Mouse (Mus musculus) c-Kit-positive CD71-positive TER-119-positive erythroid progenitor cells, embryonic 14.5 days (primary cell): ENCODE results near the gene Dcaf17.

Experiments used
- DNase-seq: peaks from one replicate; pipeline ENCODE4 v3.0.0-alpha.2; 2013; ENCODE audit warnings: low spot score

Gene Dcaf17

DNA sequence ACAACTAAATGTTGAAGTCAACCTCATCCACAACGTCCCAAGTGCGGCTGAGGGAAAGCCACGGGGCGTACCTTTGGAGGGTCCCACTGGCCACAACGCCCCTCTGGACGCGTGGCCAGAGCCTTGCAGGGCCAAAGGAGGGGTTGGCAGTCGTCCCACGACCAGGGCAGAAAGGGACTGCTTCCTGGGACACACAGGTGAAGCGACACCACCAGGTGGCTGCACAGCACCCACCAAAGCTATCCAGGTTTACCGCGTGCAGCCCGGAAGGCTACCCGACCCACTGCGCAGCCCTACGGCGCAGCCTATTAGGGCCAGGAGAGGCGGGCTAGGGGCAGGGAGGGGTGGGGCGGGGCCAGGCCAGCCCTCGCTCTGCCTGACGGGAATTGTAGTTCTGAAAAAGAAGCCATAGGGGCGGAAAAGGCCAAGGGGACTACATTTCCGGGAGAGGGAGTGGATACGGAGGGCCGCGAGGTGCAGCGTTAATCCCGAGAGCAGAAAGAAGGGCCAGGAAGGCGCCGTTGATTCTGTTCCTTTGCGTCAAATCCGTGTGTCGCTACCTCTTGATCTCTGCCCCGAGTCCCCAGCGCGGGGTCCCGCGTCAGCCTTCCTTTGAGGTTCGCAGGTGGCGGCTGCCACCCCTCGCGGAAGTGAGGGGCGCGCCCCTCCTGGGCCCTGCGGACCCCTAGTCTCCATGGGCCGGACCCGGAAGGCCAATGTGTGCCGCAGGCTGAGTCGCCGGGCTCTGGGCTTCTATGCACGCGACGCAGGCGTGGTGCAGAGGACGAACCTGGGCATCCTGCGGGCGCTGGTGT, at the start of gene Dcaf17, which contains the start of gene Mettl8:
Gene Dcaf17, plus strand, starts transcription at position 29 of the 815 bp plus-strand sequence.
Gene Mettl8, minus strand, starts transcription at position 284 of the 815 bp plus-strand sequence.
- DNase-seq: peak; percentile 98

DNA sequence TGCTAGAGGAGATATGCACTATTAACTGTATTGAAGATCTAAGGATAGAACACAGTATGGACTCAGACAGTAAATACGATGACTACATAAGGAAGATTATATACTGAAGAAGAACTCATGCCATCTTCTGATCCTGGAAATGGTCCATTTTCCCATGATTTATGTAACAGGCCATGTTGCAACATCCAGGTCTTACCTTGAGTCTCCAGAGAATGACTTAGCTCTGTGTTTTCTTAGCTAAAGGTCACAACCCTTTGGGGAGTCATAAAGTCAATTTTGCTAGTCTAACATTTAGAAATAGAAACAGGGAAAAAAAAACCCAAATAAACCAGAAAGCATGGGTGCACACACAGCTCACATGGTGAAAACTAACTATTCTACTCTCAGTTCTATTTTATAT, 43.3 kb upstream of the Dcaf17 start:
- no peak for DNase-seq

DNA sequence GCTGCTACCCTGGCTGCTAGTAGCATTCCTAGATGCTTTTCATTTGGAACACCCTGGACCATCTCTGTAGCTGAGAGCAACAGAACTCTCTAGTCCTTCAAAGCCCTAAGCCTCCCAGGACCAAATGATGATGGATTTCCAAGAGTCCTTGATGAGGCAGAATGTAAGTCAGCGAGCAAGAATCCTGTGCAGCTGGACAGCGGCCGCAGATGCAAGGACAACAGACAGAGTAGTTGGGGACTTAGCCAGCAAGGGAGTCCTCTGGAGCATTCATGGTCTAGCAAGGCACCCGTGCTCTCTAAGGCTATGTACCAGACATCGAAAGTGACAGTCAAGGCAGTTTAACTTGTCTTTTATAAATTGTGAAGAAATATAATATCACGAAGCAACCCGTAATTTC, 41.6 kb upstream of the Dcaf17 start:
- DNase-seq: no peak

DNA sequence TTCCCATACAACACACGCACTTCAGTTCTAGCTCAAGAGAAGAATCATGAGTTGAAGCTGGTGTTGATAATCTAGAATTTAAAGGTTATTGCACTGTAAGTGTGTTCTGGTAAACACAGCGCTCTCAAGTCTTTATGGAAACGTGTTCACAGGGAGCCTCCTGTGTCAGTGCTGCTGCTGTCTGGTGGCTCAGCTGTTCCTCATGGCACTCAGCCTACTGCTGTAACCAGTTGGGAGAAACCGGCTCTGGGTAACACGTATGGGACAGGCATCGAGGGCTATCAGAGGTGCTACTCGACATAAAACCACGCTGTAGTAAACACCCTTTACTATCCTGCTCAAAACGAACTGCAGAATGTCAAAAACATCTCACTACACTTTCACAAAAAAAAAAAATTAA, 35.9 kb upstream of the Dcaf17 start:
- no peak for DNase-seq

DNA sequence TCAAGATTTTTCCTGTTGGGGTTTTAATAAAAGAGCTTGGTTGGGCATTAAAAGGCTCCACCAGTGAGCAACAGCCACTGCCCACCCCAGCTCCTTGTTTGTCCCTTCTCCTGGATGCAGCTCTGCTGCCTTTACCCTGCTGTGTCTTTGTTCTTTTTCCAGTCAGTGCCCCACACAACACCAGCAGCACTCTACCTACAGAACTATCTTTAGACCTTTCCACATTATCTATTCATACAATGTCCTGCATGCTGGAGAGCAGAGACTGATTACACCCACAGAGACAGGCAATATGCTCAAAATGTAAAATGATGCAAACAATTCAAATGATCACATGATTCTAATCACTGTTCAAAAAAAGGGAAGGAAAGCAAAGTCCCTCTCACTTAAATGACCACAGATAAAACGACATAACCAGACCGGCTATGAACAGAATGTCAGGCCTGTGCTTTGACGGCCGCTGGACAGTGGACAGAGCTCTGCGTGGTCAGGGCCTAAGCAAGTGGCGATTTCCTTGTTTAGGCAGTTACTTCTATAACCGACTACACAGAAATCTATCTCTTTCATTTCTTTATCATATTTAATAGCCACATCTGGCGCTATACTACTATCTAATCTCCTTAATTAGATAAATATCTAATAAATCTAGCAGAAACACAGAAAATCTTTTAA, 35.3 kb upstream of the Dcaf17 start:
- no peak for DNase-seq

DNA sequence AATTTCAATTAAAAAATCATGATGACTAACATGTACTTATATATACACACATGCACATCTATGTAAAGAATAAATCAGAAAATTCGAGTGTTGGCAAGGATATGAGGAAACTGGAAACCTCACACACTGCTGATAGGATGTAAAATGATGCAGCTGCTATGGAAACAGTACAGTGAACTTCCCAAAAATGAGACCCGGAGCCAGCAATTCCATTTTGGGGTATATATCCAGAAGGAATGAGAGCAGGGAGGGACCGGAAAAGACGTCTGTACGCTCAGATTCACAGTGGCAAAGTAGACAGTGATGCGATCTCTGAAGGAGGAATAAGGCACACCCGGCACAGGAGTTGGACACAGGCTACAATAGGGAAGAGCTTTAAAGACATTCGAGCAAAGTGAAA, 34.5 kb upstream of the Dcaf17 start:
- DNase-seq: no peak

DNA sequence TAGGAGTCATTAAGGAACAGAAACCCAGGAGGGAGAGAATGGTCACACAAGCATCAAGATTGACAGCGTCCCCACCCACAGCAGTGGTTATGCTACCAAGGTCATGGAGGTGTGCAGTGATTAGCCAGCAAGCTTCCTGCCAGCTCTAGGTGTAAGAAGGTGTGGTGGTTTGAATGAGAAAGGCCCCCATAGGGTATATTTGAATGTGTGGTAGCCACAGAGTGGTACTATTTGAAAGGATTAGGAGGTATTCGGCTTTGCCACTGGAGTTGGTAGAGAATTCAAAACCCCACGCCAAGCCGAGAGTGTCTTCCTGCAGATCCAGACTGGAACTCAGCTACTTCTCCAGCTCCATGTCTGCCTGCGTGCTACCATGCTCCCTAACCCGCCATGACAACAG, 32.1 kb upstream of the Dcaf17 start:
- DNase-seq: no peak

DNA sequence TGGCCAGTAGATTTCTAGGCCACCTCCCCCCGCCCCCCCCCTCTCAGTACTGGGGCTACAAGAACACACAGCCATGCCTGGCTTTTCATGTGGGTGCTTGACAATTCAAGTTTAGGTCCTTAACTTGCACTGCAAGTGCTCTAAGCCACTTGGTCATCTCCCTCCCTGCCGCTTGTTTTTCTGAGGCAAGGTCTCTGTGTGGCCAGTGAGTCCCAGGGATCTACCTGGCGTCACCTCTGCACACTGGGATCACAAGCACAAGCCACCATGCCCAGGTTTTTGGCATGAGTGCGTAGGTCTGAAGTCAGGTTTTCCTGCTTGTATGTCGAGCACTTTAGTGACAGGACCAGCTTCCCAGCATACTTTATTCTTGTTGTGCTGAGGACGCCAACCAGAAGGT, 31.1 kb upstream of the Dcaf17 start:
- no peak for DNase-seq

DNA sequence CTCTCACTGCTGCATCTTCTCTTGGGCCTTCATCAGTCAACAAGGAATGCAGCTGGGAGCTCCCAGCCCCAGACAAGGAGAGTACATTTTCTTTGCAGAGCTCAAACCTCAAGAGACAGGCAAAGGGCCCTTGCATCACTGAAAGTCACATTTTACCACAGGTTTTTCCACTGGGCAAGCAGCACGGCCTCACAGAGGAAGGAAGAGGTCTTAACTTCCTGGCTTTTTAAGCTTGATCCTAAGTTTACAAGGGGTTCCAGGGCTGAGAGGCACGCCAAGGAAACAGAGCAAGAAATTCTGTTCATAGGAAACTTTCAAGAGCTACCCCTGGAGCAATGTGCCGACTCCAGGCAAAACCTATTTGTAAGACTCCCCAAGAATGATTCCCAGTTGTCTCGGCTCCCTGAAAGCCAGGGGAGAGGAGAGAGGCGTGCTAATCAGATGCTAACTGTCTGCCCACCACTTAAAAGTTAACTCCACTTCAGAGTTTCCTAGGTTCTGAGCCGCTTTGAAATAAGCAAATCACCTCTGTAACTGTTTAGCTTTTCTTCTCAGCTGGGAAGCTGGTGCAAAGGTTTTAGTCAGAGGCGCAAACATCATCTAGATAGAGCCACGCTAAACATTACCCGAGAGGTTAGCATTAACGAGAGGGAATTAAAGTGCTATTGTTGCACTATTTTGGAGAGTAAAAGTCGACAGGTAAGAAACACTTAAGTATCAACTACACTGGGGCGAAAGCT, 29.4 kb upstream of the Dcaf17 start:
- no peak for DNase-seq

DNA sequence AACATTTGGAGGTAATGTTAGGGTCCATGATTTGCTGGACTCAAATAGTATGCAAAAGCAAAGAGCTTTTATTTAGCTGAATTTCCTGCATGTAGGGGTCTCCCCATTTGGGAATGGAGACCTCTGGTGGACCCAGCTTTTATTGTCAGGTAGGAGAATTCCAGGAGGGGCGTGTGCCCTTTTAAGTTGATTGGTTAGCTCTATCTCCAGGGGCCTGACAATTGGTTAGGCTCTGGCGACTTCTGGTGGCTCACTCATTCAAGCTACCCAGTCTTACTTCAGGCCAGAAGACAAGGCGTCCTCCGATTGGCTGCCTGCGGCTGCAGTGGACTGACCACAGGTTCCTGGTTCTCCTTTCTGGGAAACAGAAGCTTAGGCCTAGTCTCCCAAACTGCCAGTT, 28.3 kb upstream of the Dcaf17 start:
- no peak for DNase-seq

DNA sequence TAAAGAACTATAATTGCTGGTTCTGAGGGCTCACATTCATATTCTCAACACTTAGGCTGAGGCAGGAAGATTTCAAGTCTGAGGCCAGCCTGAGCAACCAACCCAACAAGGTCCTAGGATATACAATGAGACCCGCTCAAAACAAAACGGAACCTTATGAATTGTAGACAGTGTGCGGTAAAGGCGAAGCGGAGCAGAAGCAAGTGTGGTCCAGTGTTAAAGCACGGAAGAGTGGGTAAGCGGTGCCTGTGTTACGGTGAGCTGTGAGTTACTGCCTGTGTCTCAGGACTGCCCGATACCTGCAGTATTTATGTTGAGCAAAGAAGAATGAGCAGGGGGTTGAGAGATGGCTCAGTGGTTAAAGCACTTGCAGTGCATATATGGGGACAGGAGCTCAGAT, 27.5 kb upstream of the Dcaf17 start:
- DNase-seq: no peak

DNA sequence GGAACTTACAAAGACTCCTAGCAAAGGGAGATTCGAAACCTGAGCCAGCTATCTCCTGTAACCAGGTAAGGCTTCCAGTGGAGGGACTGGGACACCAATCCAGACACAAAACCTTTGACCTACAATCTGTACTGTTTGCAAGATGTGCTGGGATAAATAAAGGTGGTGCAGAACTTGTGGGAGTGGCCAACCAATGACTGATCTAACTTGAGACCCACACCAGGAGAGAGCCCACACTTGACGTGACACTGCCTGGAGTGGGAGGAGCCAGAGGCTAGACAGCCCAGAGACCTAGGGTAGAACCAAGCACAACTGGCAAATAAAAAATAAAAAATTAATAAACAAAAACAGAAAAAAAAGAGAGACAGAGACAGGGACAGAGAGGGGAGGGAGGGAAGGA, 24.5 kb upstream of the Dcaf17 start:
- no peak for DNase-seq

DNA sequence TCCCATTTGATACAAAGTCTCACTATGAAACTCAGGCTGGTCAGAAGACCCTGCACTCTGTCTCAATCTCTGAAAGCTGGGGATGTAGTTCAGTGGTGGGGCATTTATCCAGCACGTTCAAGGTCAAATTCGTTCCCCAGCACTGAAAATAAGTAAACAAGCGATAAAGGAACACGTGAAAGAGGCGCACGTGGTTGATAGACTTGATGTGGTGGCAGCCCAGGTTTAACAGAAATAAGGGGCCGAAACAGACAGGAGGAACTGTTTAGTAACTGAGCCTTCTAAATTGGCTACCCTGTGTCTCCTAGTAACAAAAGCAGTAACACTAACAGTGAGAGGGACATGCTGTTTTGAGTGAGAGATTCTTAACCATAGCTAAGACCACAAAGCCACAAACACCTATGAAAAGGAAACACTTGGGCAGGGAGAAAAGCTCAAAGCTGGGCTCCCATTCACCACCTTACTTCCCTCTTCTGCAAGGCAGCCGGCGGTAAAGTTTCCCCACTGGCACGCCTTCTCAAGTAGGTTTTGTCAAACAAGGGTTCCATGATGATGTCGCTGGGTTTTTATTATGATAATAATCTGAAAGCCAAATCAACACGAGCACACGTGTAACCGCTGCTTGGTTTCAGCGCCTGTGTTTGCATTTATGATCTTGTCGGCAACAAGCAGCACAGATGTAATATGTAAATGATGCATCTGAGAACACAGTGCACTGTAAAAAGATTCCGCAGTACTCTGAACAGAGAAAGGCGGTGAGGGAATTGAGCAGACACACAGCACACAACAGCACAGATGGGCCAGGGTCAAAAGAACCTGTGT, 22.9 kb upstream of the Dcaf17 start:
- no peak for DNase-seq

DNA sequence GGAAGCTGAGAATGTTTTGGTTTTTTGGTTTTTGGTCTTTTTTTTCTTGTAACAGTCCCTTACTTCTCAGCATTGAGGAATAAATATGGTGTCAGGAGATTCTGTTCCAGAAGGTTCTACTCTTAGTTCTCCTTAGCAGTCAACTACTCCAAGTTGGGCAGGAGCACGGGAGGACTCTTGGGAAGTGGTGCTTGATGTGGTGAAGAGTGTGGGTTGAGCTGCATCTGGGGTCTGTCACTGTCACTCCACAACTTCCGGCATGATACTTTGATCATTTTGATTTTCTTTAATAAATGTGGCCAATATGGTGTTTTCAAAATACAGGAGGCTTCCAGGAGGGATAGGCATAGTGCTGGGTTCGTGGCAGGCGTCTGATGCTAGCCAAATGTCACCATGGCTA, 22.1 kb upstream of the Dcaf17 start:
- DNase-seq: no peak

DNA sequence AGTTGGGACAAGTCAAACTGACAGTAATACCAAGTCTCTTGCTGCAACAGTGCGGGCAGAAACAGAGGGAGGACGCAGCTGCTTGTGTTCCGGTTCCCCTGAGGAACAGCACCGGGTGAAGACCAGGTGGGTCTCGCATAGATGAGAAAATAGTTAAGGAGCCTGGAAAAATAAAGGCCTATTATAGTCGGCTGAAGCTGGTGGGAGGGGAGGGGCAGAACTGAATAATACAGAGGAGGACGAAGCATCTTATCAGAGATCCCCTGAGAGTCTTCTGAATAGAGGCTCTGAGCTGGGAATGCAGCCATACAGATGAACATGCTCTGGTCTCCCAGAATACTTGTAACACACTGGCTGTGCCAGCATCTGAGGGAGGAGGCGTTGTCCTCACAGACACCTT, 21.1 kb upstream of the Dcaf17 start:
- DNase-seq: no peak

DNA sequence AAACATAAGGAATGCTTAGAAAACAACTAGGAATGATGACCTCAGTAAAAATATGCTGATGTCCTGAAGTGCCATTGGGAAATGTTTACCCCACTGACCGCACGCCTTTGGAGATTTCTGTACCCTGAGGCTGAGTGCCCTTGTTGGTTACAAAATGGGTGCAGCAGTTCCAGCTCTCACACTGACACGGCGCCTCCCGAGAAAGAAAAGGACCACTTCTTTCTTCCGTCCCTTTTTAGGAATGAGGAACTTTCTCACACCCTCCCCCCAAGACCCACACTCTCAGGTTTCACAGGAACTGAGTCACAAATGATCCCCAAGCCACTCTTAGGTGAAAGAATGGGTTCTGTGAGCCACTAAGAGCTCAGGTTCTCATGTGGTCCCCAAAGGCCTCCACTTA, 17.7 kb upstream of the Dcaf17 start:
- no peak for DNase-seq

DNA sequence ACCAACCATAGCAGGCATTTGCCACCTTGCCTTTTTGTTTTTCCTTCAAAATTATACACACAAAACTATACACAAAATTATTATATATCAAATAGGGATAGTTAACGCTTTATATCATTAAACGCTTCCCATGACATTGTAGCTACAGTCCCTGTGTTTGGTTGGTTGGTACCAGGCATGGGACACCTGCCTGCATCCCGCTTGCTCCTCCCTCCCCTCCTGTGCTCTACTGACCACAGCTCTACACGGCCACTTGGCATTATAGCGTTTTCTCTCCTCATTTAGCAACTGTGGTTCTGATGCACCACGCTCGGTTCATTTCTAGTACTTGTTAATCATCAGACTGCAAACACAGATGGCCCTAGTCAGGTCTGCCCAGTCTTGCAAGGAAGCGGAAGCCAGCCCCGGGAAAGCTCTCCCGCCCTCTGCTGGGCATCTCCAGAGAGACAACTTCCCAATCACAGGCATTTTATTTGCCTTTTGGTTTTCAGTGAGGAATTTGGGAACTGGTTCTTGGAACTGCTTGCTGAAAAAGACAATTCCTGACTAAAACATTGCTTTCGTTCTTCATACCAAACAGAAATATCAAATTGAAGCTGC, 15.5 kb upstream of the Dcaf17 start:
- DNase-seq: peak; percentile 30

DNA sequence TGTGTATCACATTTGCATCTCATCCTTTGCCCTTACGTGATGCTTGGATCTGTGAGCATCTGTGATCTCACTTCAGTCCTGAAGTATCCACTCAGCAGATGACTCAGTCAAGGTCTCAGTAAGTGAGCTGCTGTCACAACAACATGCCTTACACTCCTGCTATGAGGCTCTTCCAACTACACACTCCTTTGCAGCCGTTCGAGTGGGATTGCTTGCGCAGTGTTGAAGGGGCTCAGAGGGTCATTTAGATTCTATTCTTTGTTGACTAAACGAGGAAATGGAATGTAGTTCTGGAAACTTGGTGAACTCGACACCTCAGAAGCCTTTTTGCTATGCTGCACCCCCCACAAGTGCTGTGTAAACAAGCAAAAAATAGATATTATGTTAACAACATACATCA, 9.0 kb upstream of the Dcaf17 start:
- no peak for DNase-seq

DNA sequence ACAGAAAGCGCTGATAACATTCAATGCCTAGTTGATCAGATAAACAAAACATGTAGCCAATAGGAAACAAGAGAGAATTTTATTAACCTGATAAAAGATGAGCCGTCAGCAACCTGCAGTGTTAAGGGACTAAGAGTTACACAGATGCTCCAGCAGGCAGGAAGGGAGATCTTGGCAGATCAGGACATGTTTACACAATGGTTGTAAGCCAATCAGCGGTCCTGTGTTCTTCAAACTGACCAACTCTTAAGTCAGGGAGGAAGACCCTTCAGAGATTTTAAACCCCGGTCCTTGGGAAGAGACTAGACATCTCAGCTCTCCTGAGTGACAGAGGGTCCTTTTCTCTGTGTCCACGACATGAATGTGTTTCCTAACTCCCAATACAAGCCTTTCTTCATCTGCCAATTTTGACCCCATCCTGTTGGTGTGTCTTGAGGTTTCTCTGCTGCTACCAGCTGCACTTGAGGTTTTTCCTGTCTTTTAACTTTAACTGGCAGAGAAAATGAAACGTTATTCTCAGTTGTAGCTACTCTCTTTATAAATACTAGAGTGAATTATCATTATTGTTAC, 8.3 kb upstream of the Dcaf17 start:
- DNase-seq: no peak

DNA sequence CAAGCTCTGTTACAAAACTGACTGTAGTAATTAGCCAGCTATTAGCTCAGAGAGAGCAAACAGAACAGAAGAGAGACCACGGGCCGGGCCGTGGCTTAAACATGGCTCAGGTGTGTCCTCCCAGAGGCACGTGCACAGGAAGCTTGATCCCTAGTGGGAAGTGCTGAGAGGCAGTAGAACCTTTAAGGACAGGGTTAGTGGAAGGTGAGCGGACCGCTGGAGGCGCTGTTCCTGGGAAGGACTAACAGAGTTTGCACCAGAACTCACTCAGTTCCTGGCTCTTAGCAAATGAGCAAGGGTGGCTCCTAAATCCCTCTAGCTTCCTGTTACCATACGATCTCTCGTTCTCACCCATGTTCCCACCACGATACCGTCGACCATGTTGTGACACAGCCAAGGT, 6.2 kb upstream of the Dcaf17 start:
- no peak for DNase-seq

DNA sequence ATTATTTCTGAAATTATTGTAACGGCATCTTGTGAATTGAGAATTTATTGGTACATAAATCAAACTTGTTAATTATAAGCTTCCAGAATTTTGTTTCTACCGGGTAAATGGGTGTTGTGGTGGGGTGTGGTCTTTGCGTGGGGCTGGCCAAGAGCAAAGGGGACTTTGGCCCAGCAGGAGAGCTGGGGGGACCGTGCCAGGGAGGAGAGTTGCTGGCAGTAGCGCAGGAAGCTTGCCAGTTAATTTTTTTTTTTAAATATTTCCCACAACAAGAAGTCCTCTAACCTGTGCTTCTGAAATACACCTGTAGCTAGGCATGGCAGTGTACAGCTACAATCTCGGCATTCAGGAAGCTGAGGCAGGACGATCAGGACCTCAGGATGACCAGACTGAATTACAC, 4.6 kb upstream of the Dcaf17 start:
- DNase-seq: no peak
